Mouse (Mus musculus) effector memory CD4-positive, alpha-beta T cell, adult 7 months (primary cell): ENCODE results near the gene Tulp4. TPM values are rescaled to one million over a fixed set of nuclear protein-coding genes. Genes with fewer than 3 reads are reported as not detected.

Experiments
- polyA plus RNA-seq: library from polyadenylated mRNA; unstranded; fragments of 100-300 nt; shearing (Covaris generic); gene quantifications from one replicate; pipeline ENCODE4 v1.2.1, GENCODE M21; 2017

Gene Tulp4
- polyA plus RNA-seq: 75.3 TPM

GRCm38 (mm10) chr17:6106361-6107014 lies at the start of gene Tulp4:
Tulp4 (plus strand) TSS chr17:6106437.

GRCm38 (mm10) chr17:6079287-6080122 lies 26.7 kb upstream of the Tulp4 start, which contains the start of the genes Serac1 and Gtf2h5:
Serac1 (minus strand) TSS chr17:6079741.
Gtf2h5 (plus strand) TSS chr17:6079786.

GRCm38 (mm10) chr17:6256400-6257069 lies 150.3 kb downstream of the Tulp4 start, which contains the start of gene Tmem181a:
Tmem181a (plus strand) TSS chr17:6256860.

Other genes with a start within 250 kb of the Tulp4 start
- gene Synj2, start 165.2 kb upstream of the Tulp4 start, polyA plus RNA-seq: 22.2 TPM
- gene Serac1, start 26.7 kb upstream of the Tulp4 start, polyA plus RNA-seq: 2.2 TPM
- 62.0 TPM for gene Gtf2h5, start 26.7 kb upstream of the Tulp4 start, polyA plus RNA-seq
- 8.3 TPM for gene Tmem181a, start 150.4 kb downstream of the Tulp4 start, polyA plus RNA-seq
- gene Dynlt1a, start 211.1 kb downstream of the Tulp4 start, polyA plus RNA-seq: 4.5 TPM